Mouse (Mus musculus) embryonic facial prominence, embryonic 15.5 days (tissue): ENCODE measurements around the gene Morn3. TPM values are rescaled to one million over a fixed set of nuclear protein-coding genes. Genes with fewer than 3 reads are reported as not detected.

ENCODE experiments used
- ATAC-seq: fragments of 200-750 bp; cut with Nextera tagmentation; 2 replicates; pipeline ENCODE4 v1.8.0; 2017; ENCODE audit warnings: low read depth, moderate TSS enrichment; ENCODE audit not compliant: insufficient number of reproducible peaks, low FRiP score, low TSS enrichment
- H3K27ac ChIP-seq: fragments of 300-500 bp; sonication (generic); replicated peaks from 2 replicates; pipeline ENCODE4 v1.5.1; 2015; ENCODE audit warnings: mild to moderate bottlenecking, inconsistent platforms
- H3K27me3 ChIP-seq: fragments of 300-500 bp; sonication (generic); 2 replicates; pipeline ENCODE4 v1.6.1; 2015; ENCODE audit warnings: inconsistent platforms
- H3K36me3 ChIP-seq: fragments of 300-500 bp; sonication (generic); 2 replicates; pipeline ENCODE4 v1.6.1; 2015; ENCODE audit warnings: mild to moderate bottlenecking, inconsistent platforms
- H3K4me1 ChIP-seq: fragments of 300-500 bp; sonication (generic); 2 replicates; pipeline ENCODE4 v1.6.1; 2015; ENCODE audit warnings: inconsistent platforms
- H3K4me2 ChIP-seq: fragments of 300-500 bp; sonication (generic); replicated peaks from 2 replicates; pipeline ENCODE4 v1.6.1; 2015; ENCODE audit warnings: mild to moderate bottlenecking, inconsistent platforms
- H3K4me3 ChIP-seq: fragments of 300-500 bp; sonication (generic); replicated peaks from 2 replicates; pipeline ENCODE4 v1.5.1; 2015; ENCODE audit warnings: mild to moderate bottlenecking, inconsistent platforms
- H3K9ac ChIP-seq: fragments of 300-500 bp; sonication (generic); 2 replicates; pipeline ENCODE4 v1.6.1; 2015; ENCODE audit warnings: inconsistent platforms
- H3K9me3 ChIP-seq: fragments of 300-500 bp; sonication (generic); replicated peaks from 2 replicates; pipeline ENCODE4 v1.6.1; 2016; ENCODE audit warnings: inconsistent platforms
- WGBS: fragments of 180-500 bp; shearing (Covaris S2); methylation state at CpG from one replicate; pipeline ENCODE4 v1.1.7; 2015; 5-methylcytosine and 5-hydroxymethylcytosine counted together
- polyA plus RNA-seq: library from polyadenylated mRNA; unstranded; fragments of >200 nt; fragmentation: Nextera tagmentation; extraction: Ambion mirVana; gene quantifications from 2 replicates; pipeline ENCODE4 v1.2.1, GENCODE M21; 2015

The Morn3 gene
- polyA plus RNA-seq, 1 experiment from 2014 or later = 11.2 TPM

GRCm38 (mm10) chr5:123035564-123035963 lies 11.3 kb downstream of the Morn3 start:
- H3K9ac ChIP-seq = no peak overlapping the region
- peaks cover 15% of the 10 kb centered on the region; the same call in 1 of the 2 replicates for H3K36me3 ChIP-seq
- no peaks in the 10 kb centered on the region for H3K9me3 ChIP-seq
- H3K27me3 ChIP-seq = no peaks in the 10 kb centered on the region
- 0 out of 2 replicates have a peak, but pooled peaks cover 7% of the 10 kb centered on the region for H3K4me1 ChIP-seq
- no peak overlapping the region for H3K4me3 ChIP-seq
- H3K4me2 ChIP-seq = no peak overlapping the region
- H3K27ac ChIP-seq = no peak overlapping the region
- WGBS = 27% methylated on average over 6 of the region's 6 CpGs
- ATAC-seq = no peak

GRCm38 (mm10) chr5:123035089-123035488 lies 11.7 kb downstream of the Morn3 start:
- 83% methylated on average over 4 of the region's 4 CpGs for WGBS

GRCm38 (mm10) chr5:123033646-123034160 lies 13.1 kb downstream of the Morn3 start:
- H3K9me3 ChIP-seq = no peaks in the 10 kb centered on the region
- H3K9ac ChIP-seq = no peak overlapping the region
- no peak for ATAC-seq
- H3K36me3 ChIP-seq = peaks cover 20% of the 10 kb centered on the region; the same call in 1 of the 2 replicates
- no peak overlapping the region for H3K4me2 ChIP-seq
- H3K27ac ChIP-seq = no peak overlapping the region
- no peaks in the 10 kb centered on the region for H3K27me3 ChIP-seq
- H3K4me3 ChIP-seq = no peak overlapping the region
- 58% methylated on average over 7 of the region's 7 CpGs for WGBS
- 0 out of 2 replicates have a peak, but pooled peaks cover under 1% of the 10 kb centered on the region for H3K4me1 ChIP-seq

More at GRCm38 (mm10) chr5:123035089-123035488, 11.7 kb downstream of the Morn3 start:
- Histone ChIP-seq H3K4me3 (no peak overlapping the region), H3K4me1 (0 out of 2 replicates have a peak, but pooled peaks cover 7% of the 10 kb centered on the region), H3K27me3 (no peaks in the 10 kb centered on the region), H3K36me3 (peaks cover 20% of the 10 kb centered on the region; the same call in 1 of the 2 replicates), H3K27ac (no peak overlapping the region), H3K9me3 (no peaks in the 10 kb centered on the region), H3K4me2 (no peak overlapping the region), H3K9ac (no peak overlapping the region)
- ATAC-seq = no peak

- ATAC-seq = no peak
- no peaks in the 10 kb centered on the region for H3K9me3 ChIP-seq
- no peak overlapping the region for H3K4me3 ChIP-seq
- 79% methylated on average over 3 of the region's 3 CpGs for WGBS
- H3K27me3 ChIP-seq = no peaks in the 10 kb centered on the region
- H3K9ac ChIP-seq = no peak overlapping the region
- no peak overlapping the region for H3K4me2 ChIP-seq
- H3K4me1 ChIP-seq = peaks cover 10% of the 10 kb centered on the region
- no peak overlapping the region for H3K27ac ChIP-seq
- H3K36me3 ChIP-seq = peaks cover 24% of the 10 kb centered on the region; the same call in 1 of the 2 replicates
These were observed 15.5 kb downstream of the Morn3 start for GRCm38 (mm10) chr5:123031312-123031711.

- no peaks in the 10 kb centered on the region for H3K27me3 ChIP-seq
- no peak overlapping the region for H3K4me3 ChIP-seq
- H3K9me3 ChIP-seq = no peaks in the 10 kb centered on the region
- no peak overlapping the region for H3K9ac ChIP-seq
- WGBS = 56% methylated on average over 7 of the region's 7 CpGs
- peaks cover 17% of the 10 kb centered on the region for H3K4me1 ChIP-seq
- H3K4me2 ChIP-seq = no peak overlapping the region
- no peak for ATAC-seq
- peaks cover 24% of the 10 kb centered on the region; the same call in 1 of the 2 replicates for H3K36me3 ChIP-seq
- H3K27ac ChIP-seq = no peak overlapping the region; the same call in 1 of the 2 replicates
These were observed 17.1 kb downstream of the Morn3 start for GRCm38 (mm10) chr5:123029729-123030128.

GRCm38 (mm10) chr5:123027436-123027835 lies 19.4 kb downstream of the Morn3 start:
- peaks cover 17% of the 10 kb centered on the region for H3K4me1 ChIP-seq
- H3K4me2 ChIP-seq = no peak overlapping the region
- no peak for ATAC-seq
- peaks cover 23% of the 10 kb centered on the region; the same call in 1 of the 2 replicates for H3K36me3 ChIP-seq
- no peak overlapping the region for H3K9ac ChIP-seq
- no peaks in the 10 kb centered on the region for H3K9me3 ChIP-seq
- H3K27me3 ChIP-seq = no peaks in the 10 kb centered on the region
- no peak overlapping the region for H3K4me3 ChIP-seq
- WGBS = 51% methylated on average over 6 of the region's 6 CpGs
- no peak overlapping the region for H3K27ac ChIP-seq

GRCm38 (mm10) chr5:123026414-123026813 lies 20.4 kb downstream of the Morn3 start:
- no peaks in the 10 kb centered on the region for H3K9me3 ChIP-seq
- no peak for ATAC-seq
- WGBS = 51% methylated on average over 6 of the region's 6 CpGs

GRCm38 (mm10) chr5:123024965-123025573 lies 21.7 kb downstream of the Morn3 start:
- no peak overlapping the region for H3K9ac ChIP-seq
- ATAC-seq = no peak
- WGBS = 82% methylated on average over 9 of the region's 9 CpGs
- no peaks in the 10 kb centered on the region for H3K27me3 ChIP-seq
- no peak overlapping the region for H3K4me3 ChIP-seq
- no peak overlapping the region; the same call in 1 of the 2 replicates for H3K27ac ChIP-seq
- H3K9me3 ChIP-seq = no peaks in the 10 kb centered on the region
- H3K36me3 ChIP-seq = peaks cover 4% of the 10 kb centered on the region; the same call in 1 of the 2 replicates
- H3K4me1 ChIP-seq = peaks cover 17% of the 10 kb centered on the region
- no peak overlapping the region for H3K4me2 ChIP-seq

More at GRCm38 (mm10) chr5:123026414-123026813, 20.4 kb downstream of the Morn3 start:
- H3K36me3 ChIP-seq = peaks cover 15% of the 10 kb centered on the region; the same call in 1 of the 2 replicates
- H3K4me3 ChIP-seq = no peak overlapping the region
- no peak overlapping the region for H3K9ac ChIP-seq
- no peak overlapping the region for H3K27ac ChIP-seq
- H3K4me1 ChIP-seq = peaks cover 17% of the 10 kb centered on the region
- H3K4me2 ChIP-seq = no peak overlapping the region
- no peaks in the 10 kb centered on the region for H3K27me3 ChIP-seq

- H3K36me3 ChIP-seq = 0 out of 2 replicates have a peak, but pooled peaks cover 3% of the 10 kb centered on the region
- no peak overlapping the region for H3K27ac ChIP-seq
- no peak overlapping the region for H3K4me3 ChIP-seq
- no peak overlapping the region for H3K4me2 ChIP-seq
- H3K9ac ChIP-seq = no peak overlapping the region
- no peak for ATAC-seq
- WGBS = 88% methylated on average over 6 of the region's 6 CpGs
- H3K9me3 ChIP-seq = no peaks in the 10 kb centered on the region
- no peaks in the 10 kb centered on the region for H3K27me3 ChIP-seq
- H3K4me1 ChIP-seq = peaks cover 23% of the 10 kb centered on the region
These were observed 22.5 kb downstream of the Morn3 start for GRCm38 (mm10) chr5:123024312-123024711.

- Histone ChIP-seq H3K27me3 (no peaks in the 10 kb centered on the region), H3K9ac (no peak overlapping the region), H3K4me3 (no peak overlapping the region), H3K36me3 (no peaks in the 10 kb centered on the region), H3K9me3 (no peaks in the 10 kb centered on the region), H3K4me1 (peaks cover 36% of the 10 kb centered on the region), H3K27ac (no peak overlapping the region), H3K4me2 (no peak overlapping the region)
- 70% methylated on average over 6 of the region's 6 CpGs for WGBS
- ATAC-seq = no peak
These were observed 23.8 kb downstream of the Morn3 start for GRCm38 (mm10) chr5:123023049-123023448.

- H3K9me3 ChIP-seq = no peaks in the 10 kb centered on the region
- peaks cover 34% of the 10 kb centered on the region for H3K4me1 ChIP-seq
- H3K27me3 ChIP-seq = no peaks in the 10 kb centered on the region
- 0 out of 2 replicates have a peak, but pooled peaks cover 5% of the 10 kb centered on the region for H3K36me3 ChIP-seq
- no peak overlapping the region for H3K9ac ChIP-seq
- 88% methylated on average over 7 of the region's 7 CpGs for WGBS
- no peak for ATAC-seq
- no peak overlapping the region for H3K27ac ChIP-seq
- H3K4me3 ChIP-seq = no peak overlapping the region
- no peak overlapping the region for H3K4me2 ChIP-seq
These were observed 25.4 kb downstream of the Morn3 start for GRCm38 (mm10) chr5:123021438-123021837.
